Mouse (Mus musculus): ENCODE data around the gene Cdh1. TPM values are rescaled to one million over a fixed set of nuclear protein-coding genes. Genes with fewer than 3 reads are reported as not detected.
"Not testable (repeated sequence)": the region's sequence is repeated elsewhere in the genome, so short reads cannot be mapped to it uniquely, and the experiment has no call there.

Cdh1 gene
- total RNA-seq, 1 experiment from 2014 or later = 5.2 TPM

GRCm38 (mm10) chr8:106592458-106592857 is 10.7 kb upstream of the Cdh1 start:
- DNase-seq = no peak

- DNase-seq = not testable (repeated sequence)
Measured at GRCm38 (mm10) chr8:106595623-106596022, 7.5 kb upstream of the Cdh1 start.

DNA sequence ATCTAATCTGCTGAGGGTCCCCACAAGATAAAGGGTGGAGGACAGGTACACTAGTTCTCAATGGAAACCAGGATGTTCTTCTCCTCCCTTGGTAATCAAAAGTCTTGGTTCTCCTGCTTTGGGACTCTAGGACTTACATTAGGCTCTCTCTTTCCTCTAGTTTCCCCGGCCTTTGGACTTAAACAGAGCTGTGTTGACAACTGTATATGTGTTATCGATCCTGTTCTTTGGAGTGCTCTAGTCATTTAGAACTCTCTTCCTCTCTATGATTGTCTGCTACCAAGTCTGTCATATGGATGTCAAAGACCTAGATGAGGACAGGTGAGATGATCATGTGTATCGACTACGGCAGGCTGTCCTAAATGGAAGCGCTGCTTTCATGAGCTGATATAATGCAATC is 6.1 kb upstream of the Cdh1 start:
- DNase-seq = no peak

GRCm38 (mm10) chr8:106599265-106599979 is 3.7 kb upstream of the Cdh1 start:
- no peak for DNase-seq

DNA sequence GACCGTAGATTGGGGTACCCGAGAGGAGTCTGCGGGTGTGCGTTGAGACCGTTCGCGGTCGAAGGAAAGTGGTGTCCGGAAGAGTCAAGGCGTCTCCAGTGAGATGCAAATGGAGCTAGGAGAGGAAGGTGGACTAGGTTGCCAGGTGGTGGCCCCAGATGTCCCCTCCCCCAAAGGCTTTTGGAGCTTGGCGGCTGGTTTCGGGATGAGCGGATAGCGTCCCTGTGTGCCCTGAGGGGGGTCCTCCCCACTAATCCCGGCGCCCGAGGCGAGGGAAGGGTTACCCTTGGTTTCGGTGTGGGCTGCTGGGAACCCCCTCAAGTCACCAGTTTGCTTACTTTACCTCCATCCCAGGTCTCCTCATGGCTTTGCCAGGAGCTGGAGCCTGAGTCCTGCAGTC is 782 bp downstream of the Cdh1 start:
- no peak for DNase-seq

DNA sequence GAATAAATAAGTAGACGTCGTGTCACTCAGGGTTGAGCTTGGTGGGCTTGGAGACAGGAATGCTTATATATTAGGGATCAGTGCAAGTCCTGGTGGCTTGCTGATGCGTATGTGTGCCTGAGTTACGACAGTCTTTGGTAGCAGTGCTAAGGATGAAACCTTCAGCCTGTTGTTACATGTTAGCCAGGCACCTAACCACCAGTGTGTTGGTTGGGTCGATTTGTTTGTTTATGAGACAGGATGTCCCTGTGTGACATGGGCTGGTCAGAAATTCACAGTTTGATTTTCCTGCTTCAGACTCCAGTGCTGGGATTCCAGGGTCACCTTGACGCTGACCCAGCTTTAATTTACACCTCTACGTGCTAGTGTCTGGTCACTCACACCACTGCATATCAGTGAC is 2.5 kb downstream of the Cdh1 start:
- DNase-seq = no peak

DNA sequence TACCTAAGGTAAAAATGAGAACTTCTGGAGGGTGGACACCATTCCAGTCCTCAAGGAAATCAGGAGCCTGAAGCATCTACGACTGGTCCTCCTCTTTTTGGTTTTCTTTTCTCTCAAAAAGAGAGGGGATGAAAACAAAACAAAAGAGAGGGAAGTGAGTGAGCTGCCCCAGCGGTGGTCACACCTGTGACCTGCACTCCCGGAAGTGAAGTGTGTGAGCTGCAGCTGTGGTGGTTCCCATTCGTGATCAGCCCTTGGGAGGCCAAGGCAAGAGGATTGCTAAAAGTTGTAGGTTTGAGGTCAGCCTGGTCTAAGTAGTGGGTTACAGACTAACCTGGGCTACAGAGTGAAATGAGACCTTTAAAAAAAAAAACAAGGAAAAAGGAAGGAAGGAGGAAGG is 3.0 kb downstream of the Cdh1 start:
- no peak for DNase-seq

- DNase-seq = no peak
Measured at GRCm38 (mm10) chr8:106606601-106607145, 3.5 kb downstream of the Cdh1 start.

- not testable (repeated sequence) for DNase-seq
Measured at GRCm38 (mm10) chr8:106607783-106608182, 4.6 kb downstream of the Cdh1 start.

DNA sequence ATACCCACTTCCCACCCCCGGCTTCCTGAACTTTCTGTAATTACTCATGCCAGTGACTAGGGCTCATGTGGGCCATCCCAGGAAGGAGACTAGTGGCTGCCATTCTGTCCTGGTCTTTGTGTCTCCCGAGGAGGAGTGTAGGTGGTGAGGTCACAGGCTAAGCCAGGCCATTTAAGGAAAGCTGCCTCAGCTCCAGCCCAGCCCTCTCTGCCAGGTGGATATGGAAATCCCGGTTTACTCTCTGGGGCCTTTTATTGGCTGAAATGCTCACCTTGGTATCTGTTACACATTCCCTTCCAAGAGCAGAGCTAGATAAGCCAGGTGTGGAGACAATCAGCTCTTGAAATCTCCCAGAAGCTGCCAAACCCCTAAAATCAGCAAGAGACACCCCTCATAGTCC is 5.3 kb downstream of the Cdh1 start:
- DNase-seq = no peak

GRCm38 (mm10) chr8:106609076-106609903 is 6.1 kb downstream of the Cdh1 start:
- no peak for DNase-seq

DNA sequence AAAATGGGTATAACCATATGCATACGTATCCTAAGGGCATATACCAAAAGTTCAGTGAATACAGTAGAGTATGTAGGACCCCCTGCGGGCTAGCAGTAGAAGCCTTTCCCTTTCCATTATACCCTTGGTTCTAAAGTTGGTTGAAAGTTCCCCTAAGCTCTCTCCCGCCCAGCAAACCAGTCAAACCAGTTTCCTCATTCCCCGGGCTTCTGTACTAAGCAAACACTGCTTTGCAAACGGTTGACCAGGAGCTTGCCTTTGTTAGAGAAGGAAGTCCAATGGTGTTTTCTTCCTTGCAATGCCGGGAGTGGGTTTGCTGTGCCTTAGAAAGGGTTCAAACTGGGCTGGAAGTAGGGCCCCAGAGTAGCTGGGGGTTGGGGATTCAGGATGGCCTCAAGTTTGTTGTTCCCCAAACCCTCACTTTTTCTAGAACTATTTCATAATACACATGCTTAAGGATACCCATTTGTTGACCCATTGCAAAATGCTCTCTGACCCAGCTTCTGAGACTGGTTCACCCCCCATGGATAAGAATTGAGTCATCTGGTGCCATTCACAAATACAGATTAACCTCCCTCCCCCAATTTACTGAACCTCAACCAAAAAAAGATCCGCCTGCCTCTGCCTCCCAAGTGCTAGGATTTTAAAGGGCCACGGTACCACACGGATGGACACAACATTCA is 7.9 kb downstream of the Cdh1 start:
- no peak for DNase-seq

GRCm38 (mm10) chr8:106612047-106612446 is 8.9 kb downstream of the Cdh1 start:
- DNase-seq = no peak

- DNase-seq = no peak
Measured at GRCm38 (mm10) chr8:106614704-106615103, 11.6 kb downstream of the Cdh1 start.

- no peak for DNase-seq
Measured at GRCm38 (mm10) chr8:106615661-106616299, 12.6 kb downstream of the Cdh1 start.

DNA sequence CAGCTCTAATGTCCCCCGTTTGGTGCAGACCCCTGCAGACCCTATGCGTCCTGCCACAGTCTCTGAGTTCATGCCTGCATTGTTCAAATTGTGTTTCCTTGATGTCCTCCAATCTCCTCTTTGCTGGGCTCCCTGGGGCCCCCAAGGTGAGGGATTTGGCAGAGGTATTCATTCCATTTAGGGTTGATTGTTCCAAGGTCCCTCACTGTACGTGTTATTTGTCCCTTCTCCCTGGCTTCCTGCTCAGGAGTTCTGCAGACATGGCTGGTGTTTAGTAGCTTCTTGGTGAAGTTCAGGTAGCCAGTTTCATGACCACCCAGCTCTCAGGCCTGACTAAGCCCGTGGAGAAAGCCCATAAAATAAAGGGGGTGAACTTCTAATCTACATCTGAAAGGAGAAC is 13.5 kb downstream of the Cdh1 start:
- no peak for DNase-seq

DNA sequence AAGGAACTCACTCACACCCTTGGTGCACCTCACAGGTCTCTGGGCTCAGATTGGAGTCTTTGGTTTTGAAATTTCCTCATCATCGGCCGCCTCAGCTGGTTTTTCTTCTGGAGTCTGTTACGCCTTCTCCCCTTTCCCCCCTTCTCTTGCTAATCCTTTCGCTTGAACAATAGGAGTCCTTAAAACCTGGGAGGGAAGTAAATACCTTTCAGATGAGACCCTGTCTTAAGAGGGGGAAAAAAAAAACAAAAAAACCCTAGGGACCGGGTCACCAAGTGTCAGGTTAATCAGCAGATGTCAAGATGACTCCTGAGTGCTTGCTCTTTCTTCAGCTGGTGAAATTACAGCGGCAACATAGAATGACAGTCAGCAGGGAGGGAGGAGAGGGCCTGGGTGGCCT is 14.0 kb downstream of the Cdh1 start:
- no peak for DNase-seq

DNA sequence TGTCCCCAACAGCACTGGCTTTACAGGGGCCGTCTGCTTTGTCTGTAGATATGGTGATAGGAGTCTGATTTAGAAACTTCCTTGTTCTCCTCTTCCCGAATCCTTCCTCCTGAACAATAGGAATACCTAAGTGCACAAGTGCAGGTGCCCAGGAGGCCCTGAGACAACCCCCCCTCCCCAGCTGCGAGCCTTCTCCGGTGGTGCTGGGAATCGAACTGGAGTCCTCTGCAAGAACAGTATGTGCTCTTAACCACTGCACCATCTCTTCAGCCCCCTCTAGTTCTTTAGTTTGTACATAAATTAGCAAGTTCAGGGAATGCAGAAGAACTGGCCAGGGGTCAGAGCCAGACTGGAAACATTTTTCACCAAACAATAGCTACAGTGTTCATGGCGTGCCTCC is 14.7 kb downstream of the Cdh1 start:
- no peak for DNase-seq

DNA sequence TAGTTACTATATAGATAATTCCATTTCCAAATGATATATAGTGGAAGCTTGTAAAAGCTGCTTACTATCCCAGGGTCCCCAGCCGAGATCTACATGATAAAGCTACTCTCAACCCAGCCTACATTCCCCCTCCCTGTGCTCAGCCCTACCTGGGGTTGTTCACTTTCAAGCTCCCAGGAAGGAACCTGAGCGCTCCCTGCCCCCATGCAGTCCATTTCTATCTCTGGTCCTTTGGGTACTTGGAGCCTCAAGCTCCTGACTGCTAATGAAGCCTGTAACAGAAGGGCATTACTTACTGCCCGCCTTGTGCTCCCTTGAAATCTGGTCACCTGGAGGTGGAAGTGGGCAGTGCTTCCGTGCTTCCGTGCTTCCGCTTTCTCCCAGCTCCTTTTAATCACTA is 15.2 kb downstream of the Cdh1 start:
- DNase-seq = no peak

DNA sequence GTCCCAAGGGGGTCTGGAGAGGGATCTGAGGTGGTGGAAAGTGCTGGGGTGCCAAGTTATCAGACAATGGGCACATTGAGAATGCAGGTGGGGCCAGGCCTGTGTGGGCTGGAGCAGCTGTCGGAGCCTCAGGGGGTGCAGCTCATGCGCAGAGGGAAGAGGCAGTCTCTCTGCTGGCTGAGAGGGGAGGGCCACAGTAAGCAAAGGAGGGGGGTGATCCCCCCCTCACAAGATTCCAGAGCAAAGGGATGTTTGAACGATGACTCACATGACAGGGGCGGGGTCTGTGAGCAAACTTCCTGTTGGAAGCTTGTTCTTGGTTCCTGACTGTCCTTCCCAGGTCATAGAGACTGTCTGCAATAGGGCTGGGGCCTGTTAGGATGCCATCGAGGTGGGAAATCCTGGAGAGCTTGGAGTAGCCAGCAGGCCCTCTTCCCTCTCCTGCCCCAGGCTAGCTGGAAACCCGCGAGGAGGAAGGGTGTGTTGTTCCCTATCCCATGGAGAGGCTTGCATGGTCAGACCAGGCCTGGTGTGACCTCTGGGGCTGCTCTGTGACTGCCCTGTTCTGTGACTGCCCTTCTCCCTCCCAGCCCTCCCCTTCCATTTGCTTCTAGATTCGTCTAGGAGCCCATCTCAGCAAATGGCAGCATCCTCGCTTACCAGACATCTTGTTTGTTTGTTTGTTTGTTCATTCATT is 16.5 kb downstream of the Cdh1 start:
- peak; percentile 69 for DNase-seq

GRCm38 (mm10) chr8:106620488-106620887 is 17.3 kb downstream of the Cdh1 start:
- no peak for DNase-seq

DNA sequence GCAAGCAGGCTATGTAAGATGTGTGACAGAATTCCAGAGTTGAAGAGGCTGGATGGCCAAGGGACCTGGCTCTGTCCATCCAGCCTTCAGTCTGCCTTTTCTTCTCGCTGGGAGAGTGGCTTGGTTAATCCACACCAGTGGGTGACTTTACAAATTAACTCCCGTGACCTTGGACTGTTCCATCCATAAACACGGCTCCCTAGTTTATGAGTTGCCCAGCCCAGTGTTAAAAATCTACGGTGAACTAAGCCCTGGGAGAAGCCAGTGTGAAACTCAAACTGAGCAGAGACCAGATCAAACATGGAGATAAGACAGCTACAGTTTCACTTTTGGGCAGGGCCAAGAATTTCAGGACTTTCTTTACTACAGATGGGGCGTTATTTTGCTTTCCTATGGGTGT is 19.9 kb downstream of the Cdh1 start:
- no peak for DNase-seq
